Mouse (Mus musculus): Measurements from ENCODE around the gene Fra10ac1. TPM values are rescaled to one million over a fixed set of nuclear protein-coding genes. Genes with fewer than 3 reads are reported as not detected.

Fra10ac1 gene
- total and polyA plus RNA-seq, 2 experiments, result 4.2 to 11.9 TPM

DNA sequence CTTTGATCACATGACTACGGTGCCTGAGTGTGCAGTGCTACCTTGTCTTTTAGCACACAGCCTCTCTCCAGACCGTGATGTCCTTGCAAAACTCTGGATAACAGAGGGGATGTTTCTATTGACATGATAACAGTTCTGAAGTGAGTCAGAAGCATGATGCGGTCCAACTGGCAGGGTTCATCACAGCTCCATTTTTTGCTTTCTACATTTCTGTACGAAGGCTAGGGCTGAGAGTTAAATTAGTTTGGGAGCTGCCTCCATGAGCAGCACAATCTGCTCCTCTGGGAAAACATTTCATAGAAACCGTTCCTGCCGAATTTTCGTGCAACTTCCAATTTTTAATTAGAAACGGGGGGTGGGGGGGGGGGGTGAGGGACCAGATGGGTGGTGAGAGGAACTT, 25.7 kb upstream of the Fra10ac1 start:
- DNase-seq (ENCODE audit: extremely low read depth, low read depth, low spot score), result no peak
- 36% methylated on average over 8 of the region's 8 CpGs for WGBS

GRCm38 (mm10) chr19:38246177-38246622, 22.2 kb upstream of the Fra10ac1 start:
- Histone ChIP-seq H3K36me3 (ENCODE audit: control insufficient read depth, insufficient read depth, low read length) (no peaks in the 10 kb centered on the region), H3K27me3 (ENCODE audit: control insufficient read depth, insufficient read depth, low read length) (no peaks in the 10 kb centered on the region), H3K9ac (ENCODE audit: low read depth, low read length) (no peak overlapping the region), H3K27ac (replicated peaks; ENCODE audit: insufficient read depth, low read depth, low read length) (no peak overlapping the region), H3K4me1 (ENCODE audit: control insufficient read depth, insufficient read depth, low read length) (0 out of 2 replicates have a peak, but pooled peaks cover 3% of the 10 kb centered on the region), H3K79me2 (ENCODE audit: control insufficient read depth, insufficient read depth, low read length) (no peaks in the 10 kb centered on the region), H3K4me3 (ENCODE audit: insufficient read depth, low read depth, low read length) (no peak overlapping the region)
- 88% methylated on average over 7 of the region's 7 CpGs for WGBS
- no peak for TF ChIP-seq POLR2A (IDR thresholded peaks at IDR 0.05; ENCODE audit: extremely low read depth, insufficient read depth, low read length)
- TF ChIP-seq CTCF (IDR thresholded peaks at IDR 0.05; ENCODE audit: low read depth, low read length), result no peak
- DNase-seq (ENCODE audit: extremely low read depth, low read depth, low spot score), result no peak

More for the DNA sequence above, 25.7 kb upstream of the Fra10ac1 start:
- Histone ChIP-seq H3K27ac (replicated peaks; ENCODE audit: insufficient read depth, low read depth, low read length) (no peak overlapping the region), H3K9ac (ENCODE audit: low read depth, low read length) (no peak overlapping the region), H3K27me3 (ENCODE audit: control insufficient read depth, insufficient read depth, low read length) (no peaks in the 10 kb centered on the region), H3K4me3 (ENCODE audit: insufficient read depth, low read depth, low read length) (no peak overlapping the region), H3K79me2 (ENCODE audit: control insufficient read depth, insufficient read depth, low read length) (no peaks in the 10 kb centered on the region), H3K4me1 (ENCODE audit: control insufficient read depth, insufficient read depth, low read length) (no peaks in the 10 kb centered on the region), H3K36me3 (ENCODE audit: control insufficient read depth, insufficient read depth, low read length) (no peaks in the 10 kb centered on the region)
- TF ChIP-seq POLR2A (IDR thresholded peaks at IDR 0.05; ENCODE audit: extremely low read depth, insufficient read depth, low read length) (no peak), CTCF (IDR thresholded peaks at IDR 0.05; ENCODE audit: low read depth, low read length) (no peak)

DNA sequence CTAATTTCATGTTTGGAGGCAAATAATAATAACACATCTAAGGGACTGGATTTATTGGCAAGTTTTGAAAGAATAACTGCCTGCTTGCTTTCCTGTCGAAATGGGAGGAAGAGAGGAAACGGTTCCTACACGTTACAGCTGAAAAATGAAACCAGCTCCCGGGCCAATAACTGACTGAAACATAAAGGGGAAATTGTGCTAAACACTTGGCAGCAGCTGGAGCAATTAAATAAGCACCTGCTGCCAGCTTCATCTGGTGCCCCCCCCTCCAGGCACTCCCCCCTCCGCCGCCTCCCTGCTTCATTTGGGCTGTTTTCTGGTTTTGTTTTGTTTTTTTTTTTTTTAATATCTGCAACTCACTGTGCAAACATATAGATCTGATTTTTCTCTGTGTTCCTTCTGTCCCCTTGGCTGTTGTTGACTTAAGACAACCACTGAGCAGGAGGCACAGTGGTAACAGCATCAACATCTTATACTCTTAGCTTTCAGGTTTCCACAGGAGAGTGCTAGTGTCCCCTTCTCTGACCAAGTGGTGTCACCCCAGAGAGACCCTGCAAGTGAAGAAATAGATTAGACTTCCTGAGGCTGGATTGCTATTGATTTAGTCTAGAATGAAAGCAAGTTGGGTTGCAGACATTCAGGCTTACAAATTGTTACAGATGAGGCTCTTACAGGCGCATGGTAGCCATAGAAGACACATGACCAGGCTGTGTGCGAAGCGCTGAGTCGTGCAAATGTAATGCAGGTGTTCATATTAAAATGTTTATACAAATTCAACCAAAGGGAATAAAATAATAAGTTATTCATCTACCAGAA, 21.6 kb upstream of the Fra10ac1 start:
- WGBS, result 61% methylated on average over 10 of the region's 10 CpGs
- no peak overlapping the region for H3K9ac ChIP-seq (ENCODE audit: low read depth, low read length)
- DNase-seq (ENCODE audit: extremely low read depth, low read depth, low spot score), result no peak
- H3K4me1 ChIP-seq (ENCODE audit: control insufficient read depth, insufficient read depth, low read length), result 0 out of 2 replicates have a peak, but pooled peaks cover 3% of the 10 kb centered on the region
- H3K27me3 ChIP-seq (ENCODE audit: control insufficient read depth, insufficient read depth, low read length), result no peaks in the 10 kb centered on the region
- H3K4me3 ChIP-seq (ENCODE audit: insufficient read depth, low read depth, low read length), result no peak overlapping the region
- no peak for TF ChIP-seq POLR2A (IDR thresholded peaks at IDR 0.05; ENCODE audit: extremely low read depth, insufficient read depth, low read length)
- no peak for TF ChIP-seq CTCF (IDR thresholded peaks at IDR 0.05; ENCODE audit: low read depth, low read length)
- no peak overlapping the region for H3K27ac ChIP-seq (replicated peaks; ENCODE audit: insufficient read depth, low read depth, low read length)
- no peaks in the 10 kb centered on the region for H3K36me3 ChIP-seq (ENCODE audit: control insufficient read depth, insufficient read depth, low read length)
- no peaks in the 10 kb centered on the region for H3K79me2 ChIP-seq (ENCODE audit: control insufficient read depth, insufficient read depth, low read length)

DNA sequence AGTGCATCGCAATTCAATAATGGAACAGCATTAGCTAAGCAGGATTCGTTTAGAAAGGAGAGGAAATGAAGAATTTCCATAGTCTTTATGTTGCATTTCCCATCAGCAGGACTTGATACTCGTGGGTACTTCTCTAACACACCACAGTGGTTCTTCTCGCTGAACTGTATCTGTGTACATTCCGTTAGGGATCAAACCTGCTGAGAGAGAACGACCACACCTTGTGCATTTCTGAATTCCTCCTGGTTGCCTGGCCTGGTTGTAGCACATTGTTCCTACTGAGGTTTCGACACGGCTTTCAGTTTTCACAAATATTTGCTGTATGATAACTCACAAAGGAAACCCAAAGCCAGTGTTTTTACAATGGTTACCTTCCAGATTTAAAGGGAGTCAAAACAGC, 20.8 kb upstream of the Fra10ac1 start:
- H3K9ac ChIP-seq (ENCODE audit: low read depth, low read length), result no peak overlapping the region
- H3K27ac ChIP-seq (replicated peaks; ENCODE audit: insufficient read depth, low read depth, low read length), result no peak overlapping the region
- H3K36me3 ChIP-seq (ENCODE audit: control insufficient read depth, insufficient read depth, low read length), result no peaks in the 10 kb centered on the region
- no peak for DNase-seq (ENCODE audit: extremely low read depth, low read depth, low spot score)
- no peaks in the 10 kb centered on the region for H3K27me3 ChIP-seq (ENCODE audit: control insufficient read depth, insufficient read depth, low read length)
- TF ChIP-seq CTCF (IDR thresholded peaks at IDR 0.05; ENCODE audit: low read depth, low read length) (no peak), POLR2A (IDR thresholded peaks at IDR 0.05; ENCODE audit: extremely low read depth, insufficient read depth, low read length) (no peak)
- 0 out of 2 replicates have a peak, but pooled peaks cover 3% of the 10 kb centered on the region for H3K4me1 ChIP-seq (ENCODE audit: control insufficient read depth, insufficient read depth, low read length)
- H3K4me3 ChIP-seq (ENCODE audit: insufficient read depth, low read depth, low read length), result no peak overlapping the region
- no peaks in the 10 kb centered on the region for H3K79me2 ChIP-seq (ENCODE audit: control insufficient read depth, insufficient read depth, low read length)
- WGBS, result 55% methylated on average over 8 of the region's 8 CpGs

DNA sequence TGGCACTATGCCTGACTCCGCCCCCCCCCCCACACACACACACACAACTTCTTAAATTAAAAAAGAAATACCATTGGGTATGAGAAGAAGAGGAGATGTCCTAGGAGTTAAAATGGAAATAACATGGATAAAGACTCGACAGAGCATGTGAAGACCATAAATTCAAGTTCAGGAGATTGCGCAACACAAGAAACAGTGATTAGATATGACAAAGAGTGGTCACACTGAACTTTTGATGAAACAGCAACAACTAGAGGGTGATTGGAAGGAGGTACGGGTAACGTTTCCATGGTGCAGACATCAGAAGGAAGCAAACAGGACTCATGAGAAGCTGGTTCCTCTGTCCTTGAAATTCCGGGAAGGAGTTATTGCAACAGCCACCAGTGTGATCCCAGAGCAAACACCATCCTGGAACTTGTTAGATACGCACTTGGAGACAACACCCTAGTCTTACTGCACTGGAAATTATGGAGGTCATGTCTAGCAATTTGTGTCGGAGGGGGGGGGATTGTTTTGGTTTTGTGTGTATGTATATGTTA, 18.4 kb upstream of the Fra10ac1 start:
- H3K4me1 ChIP-seq (ENCODE audit: control insufficient read depth, insufficient read depth, low read length), result 0 out of 2 replicates have a peak, but pooled peaks cover 3% of the 10 kb centered on the region
- H3K27ac ChIP-seq (replicated peaks; ENCODE audit: insufficient read depth, low read depth, low read length), result no peak overlapping the region
- DNase-seq (ENCODE audit: extremely low read depth, low read depth, low spot score), result no peak
- H3K36me3 ChIP-seq (ENCODE audit: control insufficient read depth, insufficient read depth, low read length), result no peaks in the 10 kb centered on the region
- no peak overlapping the region for H3K9ac ChIP-seq (ENCODE audit: low read depth, low read length)
- no peak overlapping the region for H3K4me3 ChIP-seq (ENCODE audit: insufficient read depth, low read depth, low read length)
- 37% methylated on average over 8 of the region's 8 CpGs for WGBS
- TF ChIP-seq CTCF (IDR thresholded peaks at IDR 0.05; ENCODE audit: low read depth, low read length), result no peak
- no peak for TF ChIP-seq POLR2A (IDR thresholded peaks at IDR 0.05; ENCODE audit: extremely low read depth, insufficient read depth, low read length)
- no peaks in the 10 kb centered on the region for H3K27me3 ChIP-seq (ENCODE audit: control insufficient read depth, insufficient read depth, low read length)
- no peaks in the 10 kb centered on the region for H3K79me2 ChIP-seq (ENCODE audit: control insufficient read depth, insufficient read depth, low read length)
